Mouse (Mus musculus) common myeloid progenitor, adult 5-6 weeks (primary cell): ENCODE measurements around the gene Srrm1. TPM values are rescaled to one million over a fixed set of nuclear protein-coding genes. Genes with fewer than 3 reads are reported as not detected.
A peak's percentile ranks its signal among the peaks of the same experiment; 100 is the strongest.
"Not testable (repeated sequence)": the region's sequence is repeated elsewhere in the genome, so short reads cannot be mapped to it uniquely, and the experiment has no call there.

ENCODE experiments used
- ATAC-seq: replicated peaks from 2 replicates; pipeline ENCODE4 v1.8.0; 2016; ENCODE audit warnings: low read depth, mild to moderate bottlenecking, moderate TSS enrichment, inconsistent platforms; ENCODE audit not compliant: poor library complexity, severe bottlenecking
- total RNA-seq: library from RNA; stranded (forward); fragments of 200-1000, 187-1606 nt; gene quantifications from 2 replicates; pipeline ENCODE4 v1.2.3, GENCODE M21; 2017

Srrm1 gene
- total RNA-seq, 1 experiment from 2014 or later, result 227 TPM

DNA sequence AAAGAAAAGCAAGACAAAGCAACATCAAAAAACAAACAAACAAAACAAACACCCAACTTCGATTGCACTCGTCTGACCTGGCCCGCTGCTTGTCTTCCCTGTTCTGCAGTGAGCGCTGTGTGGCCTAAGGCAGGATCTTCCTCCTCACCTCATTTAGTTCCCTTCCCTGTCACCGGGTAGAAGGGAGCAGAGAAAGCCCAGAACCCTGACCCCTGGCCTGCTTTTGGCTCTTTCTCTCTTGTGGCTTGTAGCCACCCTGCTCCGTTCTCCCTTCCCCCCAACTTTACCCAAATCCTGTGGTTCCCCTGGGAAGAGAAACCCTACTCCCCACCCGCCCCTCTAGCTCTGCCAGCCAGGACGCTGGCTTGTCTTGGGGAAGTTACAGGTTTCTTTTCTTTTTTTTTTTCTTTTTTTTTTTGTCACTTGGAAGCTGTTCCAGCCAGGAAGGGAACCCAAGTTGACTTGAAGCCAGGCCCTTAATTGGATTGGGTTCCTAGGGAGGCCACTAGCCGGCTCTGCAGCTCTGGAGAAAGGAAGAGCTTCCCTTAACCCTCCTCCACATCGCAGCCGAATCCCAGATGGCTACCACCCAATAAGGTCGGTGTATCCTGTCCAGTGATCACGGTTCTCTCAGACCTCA is 70.3 kb downstream of the Srrm1 start:
- ATAC-seq, result no peak

DNA sequence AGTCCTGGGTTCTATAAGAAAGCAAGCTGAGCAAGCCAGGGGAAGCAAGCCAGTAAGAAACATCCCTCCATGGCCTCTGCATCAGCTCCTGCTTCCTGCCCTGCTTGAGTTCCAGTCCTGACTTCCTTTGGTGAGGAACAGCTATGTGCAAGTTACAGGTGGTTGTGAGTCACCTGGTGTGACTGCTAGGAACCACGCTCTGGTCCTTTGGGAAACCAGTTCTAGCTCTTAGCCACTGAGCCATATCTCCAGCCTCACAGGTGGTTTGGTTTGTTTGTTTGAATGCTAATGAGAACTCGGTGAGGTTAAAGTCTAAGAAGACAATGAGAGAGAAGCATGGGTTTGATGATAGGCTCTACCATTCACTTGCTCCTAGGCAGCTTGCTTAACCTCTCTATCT is 73.1 kb downstream of the Srrm1 start:
- not testable (repeated sequence) for ATAC-seq

DNA sequence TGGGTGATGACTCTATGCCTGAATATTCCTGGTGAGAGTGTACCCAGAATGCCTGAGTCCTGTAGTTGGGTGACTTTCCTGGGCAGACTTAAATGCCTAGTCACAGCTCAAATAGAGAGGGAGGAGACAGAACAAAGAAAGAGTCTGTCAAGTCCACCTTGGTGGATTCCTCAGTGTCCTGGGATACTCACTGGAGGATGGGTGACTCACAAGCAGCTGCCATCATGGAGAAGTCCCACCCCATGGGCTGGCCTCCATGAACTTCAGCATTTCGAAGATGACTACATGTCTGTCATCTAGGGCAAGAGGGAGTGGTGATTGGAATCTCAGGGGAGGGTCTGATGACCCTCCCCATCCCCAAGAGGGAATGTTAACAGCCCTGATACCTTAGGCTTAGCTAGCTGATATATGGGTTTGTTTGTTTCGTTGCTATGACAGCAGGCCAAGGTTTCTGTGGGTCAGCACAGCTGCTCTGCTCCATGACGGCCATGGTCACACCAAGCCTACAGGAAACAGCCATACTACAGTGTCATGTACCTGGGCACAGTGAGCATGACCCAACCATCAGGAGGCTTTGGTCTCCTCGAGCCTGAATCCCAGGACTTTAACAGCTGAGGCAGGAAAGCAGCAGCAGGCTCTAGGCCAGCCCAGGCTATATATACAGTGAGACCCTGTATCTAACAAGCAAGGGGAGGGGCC is 76.3 kb downstream of the Srrm1 start:
- no peak for ATAC-seq

DNA sequence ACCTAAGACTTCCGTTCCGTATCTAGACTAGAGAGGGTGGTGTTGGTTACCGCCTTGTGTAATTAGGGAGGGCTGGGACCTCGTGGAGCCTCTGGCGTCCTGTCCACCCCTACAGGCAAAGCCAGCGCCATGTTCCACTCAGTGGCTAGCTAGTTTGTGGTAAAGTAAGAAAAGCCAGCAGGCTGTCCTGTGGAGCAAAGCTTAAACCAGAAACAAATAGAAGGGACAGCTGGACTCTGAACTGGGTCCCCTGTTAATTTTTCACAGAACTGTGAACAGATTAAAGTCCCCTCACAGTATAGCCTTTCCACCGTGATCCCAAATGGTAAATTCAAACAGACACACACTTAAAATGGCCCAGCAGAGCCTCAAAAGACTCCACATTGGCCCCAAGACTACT is 78.4 kb downstream of the Srrm1 start:
- ATAC-seq, result no peak

DNA sequence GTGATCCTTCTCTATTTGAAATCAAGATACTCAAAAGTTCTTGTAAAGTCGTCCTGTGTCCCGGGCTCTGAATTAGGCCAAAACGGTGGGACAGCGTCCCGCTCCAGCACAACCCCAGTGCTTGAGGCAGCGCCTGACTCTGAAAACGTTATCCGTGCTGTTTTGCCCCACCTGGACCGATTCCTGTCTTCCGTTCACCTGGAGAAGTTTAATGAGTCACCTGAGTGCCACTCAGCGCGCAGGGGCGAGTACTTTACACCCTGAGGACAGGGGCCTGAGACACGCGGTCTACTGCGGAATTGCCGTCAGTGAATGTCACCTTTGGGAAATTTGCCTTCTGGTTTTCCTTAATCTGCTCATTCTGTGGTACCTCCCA is 79.8 kb downstream of the Srrm1 start:
- no peak for ATAC-seq

DNA sequence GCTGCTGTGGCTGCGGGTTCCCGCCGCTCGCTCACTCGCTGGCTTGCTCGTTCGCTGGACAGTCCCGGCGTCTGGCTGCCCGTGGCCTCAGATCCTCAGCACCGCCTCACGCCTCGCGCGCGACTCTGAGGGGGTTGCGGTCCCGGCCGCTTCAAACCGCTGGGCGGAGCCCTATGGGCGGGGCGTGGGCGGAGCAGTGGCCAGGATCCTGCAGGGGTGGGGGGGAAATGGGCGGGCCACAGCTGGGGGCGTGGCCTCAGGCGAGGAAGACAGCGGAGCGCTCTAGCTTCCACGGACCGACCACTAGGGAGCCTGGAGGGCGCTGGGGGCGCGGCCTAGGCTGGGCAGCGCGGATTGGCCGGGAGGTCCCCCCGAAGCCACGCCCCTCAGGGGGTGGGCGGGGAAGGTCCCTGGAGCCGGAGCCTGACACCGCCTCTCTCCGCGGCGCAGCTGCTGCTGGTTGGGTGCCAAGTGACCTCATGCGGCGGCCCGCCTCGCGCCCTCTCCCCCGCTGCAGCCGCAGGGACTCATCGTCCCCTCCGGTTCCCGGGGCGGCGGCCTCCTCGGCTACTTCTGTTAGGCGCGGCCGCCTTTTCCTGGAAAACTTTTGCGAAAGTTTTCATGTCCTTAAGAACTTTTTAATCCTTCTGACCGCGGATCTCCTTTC is 80.3 kb downstream of the Srrm1 start, which contains the start of gene Clic4:
Gene Clic4 (minus strand): TSS at position 175 of the 667 bp plus-strand sequence.
- peak; percentile 88 for ATAC-seq

DNA sequence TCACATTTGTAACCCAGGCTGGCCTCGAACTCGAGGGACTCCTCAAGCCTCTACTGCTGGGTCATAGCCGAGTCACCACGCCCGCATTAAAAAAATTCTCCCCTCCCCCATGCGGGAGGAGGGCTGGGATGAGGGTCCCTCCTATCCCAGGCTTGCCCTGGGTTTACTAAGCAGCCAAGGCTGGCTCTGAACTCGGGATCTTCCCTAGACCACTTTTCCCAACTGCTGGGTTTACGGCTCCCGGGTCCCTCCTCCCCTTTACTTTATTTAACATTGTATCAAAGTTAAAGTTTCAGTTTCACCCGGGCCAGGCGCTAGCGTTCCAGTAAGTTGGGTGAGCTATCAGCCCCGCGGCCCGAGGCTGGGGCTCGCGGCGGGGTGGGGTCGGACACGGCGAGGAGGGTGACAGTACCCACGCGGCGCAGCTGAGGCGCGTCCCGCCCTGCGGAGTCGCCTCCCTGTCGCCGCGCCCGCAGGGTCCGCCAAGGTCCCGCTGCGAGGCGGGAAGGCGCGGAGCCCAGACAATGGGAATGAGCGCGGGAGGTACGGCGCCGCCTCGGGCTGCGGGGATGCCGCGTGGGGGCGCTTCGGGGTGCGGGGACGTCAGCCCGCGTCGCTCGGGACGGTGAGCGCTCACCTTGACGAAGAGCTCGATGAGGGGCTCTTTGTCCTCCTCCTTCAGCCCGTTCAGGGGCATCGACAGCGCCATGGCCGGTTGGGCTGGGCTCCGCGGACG is 81.1 kb downstream of the Srrm1 start:
- ATAC-seq, result no peak; the same call in 1 of the 2 replicates

DNA sequence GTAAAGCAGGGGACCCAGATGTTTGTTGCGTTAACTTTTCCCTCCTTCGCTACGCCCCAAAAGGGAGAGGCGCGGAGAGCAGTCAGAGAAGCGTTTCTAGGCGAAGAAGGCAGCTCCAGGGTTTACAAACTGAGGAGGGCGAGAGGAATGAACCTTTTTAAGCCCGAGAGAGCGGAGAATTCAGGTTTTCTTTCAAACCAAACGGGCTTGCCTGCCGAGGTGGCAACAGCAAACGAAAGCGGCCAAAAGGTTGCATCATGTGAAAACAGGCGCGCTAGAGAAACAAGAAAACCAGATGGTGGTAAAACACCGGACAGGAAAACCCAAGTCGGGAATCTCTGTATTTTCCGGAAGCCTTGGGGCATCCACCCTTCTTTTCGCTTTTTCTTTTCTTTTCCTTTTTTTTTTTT is 81.7 kb downstream of the Srrm1 start:
- no peak for ATAC-seq

Other genes with a start within 250 kb of the Srrm1 start
- gene Runx3, start 232.7 kb downstream of the Srrm1 start, total RNA-seq, result 8.9 and 20.1 TPM in 2 replicates
- gene Clic4, start 80.5 kb downstream of the Srrm1 start, total RNA-seq, result 79.0 and 80.4 TPM in 2 replicates
- gene Ncmap, start 44.9 kb upstream of the Srrm1 start, total RNA-seq, result not detected in 2 replicates
- gene Rcan3, start 80.5 kb upstream of the Srrm1 start, total RNA-seq, result 6.1 and 11.1 TPM in 2 replicates
- not detected in 2 replicates for gene Stpg1, start 141.5 kb upstream of the Srrm1 start, total RNA-seq
- 31.7 and 39.1 TPM in 2 replicates for gene Nipal3, start 141.7 kb upstream of the Srrm1 start, total RNA-seq
- gene Grhl3, start 220.3 kb upstream of the Srrm1 start, total RNA-seq, result not detected in 2 replicates